Mouse (Mus musculus) MEL-GATA-1-ER (cell line): ENCODE results near the gene Ppt1.
"Not testable (repeated sequence)": the region's sequence is repeated elsewhere in the genome, so short reads cannot be mapped to it uniquely, and the experiment has no call there.

Experiments
- DNase-seq: peaks from one replicate; pipeline ENCODE4 v3.0.0-alpha.2; 2012; ENCODE audit warnings: low read depth; ENCODE audit errors: extremely low read depth

Gene Ppt1

DNA sequence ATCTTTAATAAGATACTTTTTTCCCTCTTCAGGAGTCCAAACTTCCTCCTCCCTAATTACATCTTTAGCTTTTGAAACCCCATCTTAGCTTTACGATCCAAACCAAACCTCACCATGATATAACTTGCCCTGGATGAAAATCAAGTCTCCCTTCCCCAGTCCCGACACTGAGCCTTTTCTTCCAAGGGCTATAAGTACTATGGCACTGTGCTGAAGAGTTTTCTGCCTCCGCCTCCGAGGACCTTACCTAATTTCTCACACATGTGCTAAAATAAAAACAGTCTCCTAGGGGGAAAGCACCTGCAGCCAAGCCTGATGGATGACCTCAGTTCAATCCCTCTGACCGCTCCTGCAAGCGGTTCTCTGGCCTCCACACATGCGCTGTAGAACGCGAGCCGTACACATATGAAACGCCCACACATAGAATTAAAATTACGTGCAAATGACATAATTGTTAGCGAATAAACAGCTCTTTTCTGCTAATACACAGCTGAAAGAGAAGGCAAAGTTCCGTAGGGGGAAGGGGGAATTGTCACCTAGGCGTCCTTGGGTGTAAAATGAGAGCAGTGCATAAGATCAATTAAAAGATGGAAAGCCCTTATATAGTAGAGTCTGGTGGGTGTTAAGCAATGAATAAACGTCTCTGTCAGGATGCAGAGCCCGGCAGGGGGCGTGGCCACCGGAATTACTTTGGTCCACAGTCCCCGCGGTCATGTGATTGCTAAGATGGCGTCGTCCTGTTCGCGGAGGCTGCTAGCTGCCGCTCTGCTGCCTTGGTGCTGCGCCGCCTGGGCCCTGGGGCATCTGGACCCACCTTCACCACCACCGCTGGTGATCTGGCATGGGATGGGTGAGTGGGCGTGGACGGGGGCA lies at the start of gene Ppt1:
Gene Ppt1 (plus strand): TSS at position 713 of the 873 bp plus-strand sequence.
- peak; percentile 76 for DNase-seq

DNA sequence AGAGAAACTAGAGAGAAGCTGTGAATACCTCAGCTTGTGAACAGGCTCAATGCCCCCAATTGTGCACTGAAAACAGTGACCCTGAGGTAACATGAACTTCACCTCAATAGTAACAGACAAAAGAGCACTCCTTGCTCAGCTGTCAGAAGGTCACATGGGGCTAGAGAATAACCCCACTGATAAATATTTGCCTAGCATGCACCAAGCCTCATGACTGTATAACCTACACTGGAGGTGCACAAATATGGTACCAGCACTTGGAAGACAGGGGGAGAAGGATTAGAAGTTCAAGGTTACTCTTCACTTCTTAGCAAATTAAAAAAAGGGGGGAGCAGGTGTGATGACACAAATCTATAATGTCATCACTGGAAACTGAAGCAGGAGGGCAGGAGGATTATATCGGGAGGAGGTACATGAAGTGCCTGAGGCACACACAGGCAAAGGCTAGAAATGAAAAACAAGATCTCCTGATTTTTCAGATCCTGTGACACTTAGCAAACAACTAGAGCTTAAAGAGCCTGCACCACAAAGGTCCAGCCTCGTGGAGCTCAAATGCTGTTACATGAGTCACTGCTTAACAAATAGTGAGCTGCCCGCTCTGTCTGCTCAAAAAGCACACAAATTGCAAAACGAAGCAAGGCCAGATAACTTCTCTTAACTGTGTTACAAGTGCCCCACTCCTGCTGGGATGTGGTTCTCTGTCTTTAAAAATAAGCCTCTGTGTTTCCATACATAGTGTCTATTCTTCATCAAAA lies 46.5 kb upstream of the Ppt1 start:
- DNase-seq, result no peak

- peak; percentile 56 for DNase-seq
Measured at GRCm38 (mm10) chr4:122808108-122808507, 27.9 kb upstream of the Ppt1 start.

DNA sequence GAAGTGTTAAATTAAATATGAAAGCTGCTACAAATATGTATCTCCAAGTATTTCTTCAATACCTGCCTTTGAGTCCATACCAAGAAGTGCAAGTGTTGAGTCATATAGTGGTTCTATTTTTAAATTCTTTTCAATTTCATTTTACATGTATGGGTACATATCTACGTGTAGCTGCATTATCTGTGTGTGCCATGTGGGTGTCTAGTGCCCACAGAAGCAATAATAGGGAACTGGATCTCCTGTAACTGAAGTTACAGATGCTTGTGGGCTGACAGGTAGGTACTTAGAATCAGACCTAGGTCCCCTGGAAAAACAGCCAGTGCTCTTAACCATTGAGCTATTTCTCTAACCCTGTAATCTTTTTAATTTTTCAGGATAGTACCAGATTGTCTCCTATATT lies 24.9 kb upstream of the Ppt1 start:
- peak; percentile 77 for DNase-seq

DNA sequence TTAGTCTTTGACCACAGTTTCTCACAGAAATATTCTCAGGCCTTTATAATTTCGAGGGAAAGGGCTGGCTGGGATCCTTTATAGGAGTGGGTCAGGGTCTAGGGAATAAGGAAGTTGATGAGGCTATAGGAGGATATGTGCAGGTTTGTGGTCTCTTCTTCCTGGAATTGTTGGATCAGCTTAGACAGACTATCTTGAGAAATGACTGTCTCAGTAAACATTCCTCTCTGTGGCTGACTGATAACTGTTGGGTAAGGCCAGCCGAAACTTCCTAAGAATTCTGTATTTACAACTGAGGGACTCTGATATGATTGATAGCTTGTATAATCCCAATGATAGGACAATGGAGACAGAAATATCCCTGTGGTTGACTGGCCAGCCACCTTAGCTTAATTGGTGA lies 24.2 kb upstream of the Ppt1 start:
- peak; percentile 58 for DNase-seq

GRCm38 (mm10) chr4:122816202-122816601 lies 19.8 kb upstream of the Ppt1 start:
- no peak for DNase-seq

DNA sequence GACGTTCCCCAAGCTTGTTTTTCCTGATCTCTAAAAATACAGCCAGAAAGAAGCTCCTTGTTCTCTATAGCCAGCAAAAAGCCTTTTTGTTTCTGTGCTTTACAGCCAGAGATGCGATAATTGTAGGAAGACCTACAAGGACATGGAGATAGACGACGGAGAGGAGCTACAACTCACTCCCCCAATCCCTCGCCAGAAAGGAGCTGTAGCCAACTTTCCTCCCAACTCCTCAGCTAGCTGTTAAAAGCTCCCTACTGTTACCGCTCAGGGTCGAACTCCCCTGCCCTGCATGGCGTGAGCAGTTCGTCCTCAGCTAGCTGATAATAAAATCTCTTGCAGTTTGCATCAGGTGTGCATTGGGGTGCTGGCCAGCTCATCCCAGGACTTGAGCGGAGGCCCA lies 15.1 kb upstream of the Ppt1 start:
- DNase-seq, result not testable (repeated sequence)

GRCm38 (mm10) chr4:122827651-122828050 lies 8.4 kb upstream of the Ppt1 start:
- DNase-seq, result peak; percentile 59

DNA sequence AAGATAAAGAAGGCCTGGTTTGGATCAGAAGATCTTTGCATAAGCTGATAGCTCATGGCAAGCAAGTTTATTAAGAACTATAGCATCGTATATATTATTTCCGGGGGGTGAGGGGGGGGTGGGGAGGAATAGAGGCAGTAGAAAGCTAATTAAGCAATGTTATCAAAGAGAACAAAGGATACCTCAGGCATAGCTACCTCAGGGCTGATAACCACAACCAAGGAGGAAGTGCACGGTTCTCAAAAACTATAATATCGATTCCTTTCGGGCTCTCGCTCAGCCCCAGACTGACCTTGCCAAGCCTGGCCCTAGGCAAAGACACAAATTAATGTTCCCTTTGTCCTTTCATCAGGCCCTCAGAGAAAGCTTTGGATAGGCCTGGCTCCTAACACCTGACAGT lies 6.7 kb upstream of the Ppt1 start:
- DNase-seq, result no peak

GRCm38 (mm10) chr4:122831888-122832287 lies 4.2 kb upstream of the Ppt1 start:
- DNase-seq, result no peak

GRCm38 (mm10) chr4:122836403-122836775 lies 347 bp downstream of the Ppt1 start:
- no peak for DNase-seq

DNA sequence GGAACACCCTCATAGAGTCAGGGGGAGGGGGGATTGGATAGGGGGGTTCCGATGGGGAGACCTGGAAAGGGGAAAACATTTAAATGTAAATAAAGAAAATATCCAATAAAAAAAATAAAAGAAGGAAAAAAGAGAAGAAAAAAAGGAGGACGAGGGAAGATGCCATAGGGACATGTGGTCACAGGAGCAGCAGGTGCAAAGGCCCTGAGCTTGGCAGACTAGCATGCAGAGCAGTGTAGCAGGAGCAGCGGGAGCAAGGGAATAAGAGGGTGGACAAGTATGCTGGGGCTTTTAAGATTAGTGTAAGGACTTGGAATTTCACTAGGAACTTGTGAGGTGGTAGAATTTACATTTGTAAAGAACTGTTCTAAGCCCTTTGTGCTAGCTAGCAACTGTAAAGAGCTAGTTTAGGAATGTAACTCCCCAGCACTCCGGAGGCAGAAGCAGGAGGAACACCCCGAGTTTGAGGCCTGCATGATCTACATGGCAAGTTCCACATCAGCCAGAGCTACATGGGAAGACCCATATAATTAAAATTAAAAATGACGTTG lies 1.2 kb downstream of the Ppt1 start:
- DNase-seq, result no peak

GRCm38 (mm10) chr4:122837994-122838393 lies 2.0 kb downstream of the Ppt1 start:
- DNase-seq, result no peak

DNA sequence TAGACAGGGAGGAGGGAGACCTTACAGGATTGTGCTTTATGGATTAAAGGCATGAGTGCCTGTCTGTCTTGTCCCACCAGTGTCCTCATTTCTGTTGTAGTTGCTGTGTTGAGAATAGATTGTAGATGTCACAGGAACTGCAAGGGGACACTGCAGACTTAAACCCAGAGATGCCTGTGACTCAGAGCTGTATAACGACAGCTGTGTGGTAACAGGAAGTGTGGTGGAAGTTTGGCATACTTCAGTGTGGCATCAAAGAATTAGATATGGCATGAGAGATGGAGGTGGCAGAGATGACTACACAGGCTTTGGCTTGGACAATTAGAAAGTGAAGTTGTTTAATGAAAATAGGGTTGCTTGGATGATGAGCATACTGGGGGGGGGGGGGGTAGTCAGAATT lies 2.4 kb downstream of the Ppt1 start:
- no peak for DNase-seq

GRCm38 (mm10) chr4:122848150-122848621 lies 12.1 kb downstream of the Ppt1 start:
- DNase-seq, result no peak

DNA sequence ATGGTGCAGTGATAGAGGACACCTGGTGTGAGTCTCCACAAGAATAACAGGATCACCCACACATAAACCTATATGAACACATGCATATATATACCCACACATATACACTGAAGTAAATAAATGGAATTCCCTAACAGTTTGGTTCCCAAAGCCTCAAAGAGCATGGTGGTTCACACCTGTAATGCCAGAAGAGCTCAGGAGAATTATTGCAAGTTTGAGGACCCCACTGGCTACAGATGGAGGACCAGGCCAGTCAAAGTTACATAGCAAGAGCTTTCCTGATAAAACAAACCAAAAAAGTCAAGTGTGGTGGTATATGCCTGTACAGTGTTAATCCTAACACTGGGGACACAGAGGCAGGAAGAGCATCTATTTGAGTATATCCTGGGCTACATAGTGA lies 15.5 kb downstream of the Ppt1 start:
- no peak for DNase-seq

GRCm38 (mm10) chr4:122853691-122854090 lies 17.6 kb downstream of the Ppt1 start:
- DNase-seq, result no peak

- DNase-seq, result no peak
Measured at GRCm38 (mm10) chr4:122854770-122855169, 18.7 kb downstream of the Ppt1 start.

GRCm38 (mm10) chr4:122857909-122858308 lies 21.9 kb downstream of the Ppt1 start:
- no peak for DNase-seq

GRCm38 (mm10) chr4:122859096-122859674 lies 23.1 kb downstream of the Ppt1 start:
- DNase-seq, result no peak

- no peak for DNase-seq
Measured at GRCm38 (mm10) chr4:122861836-122862235, 25.8 kb downstream of the Ppt1 start.

GRCm38 (mm10) chr4:122868041-122868440 lies 32.0 kb downstream of the Ppt1 start:
- no peak for DNase-seq
